Mouse (Mus musculus): ENCODE measurements around the gene Dcun1d3. TPM values are rescaled to one million over a fixed set of nuclear protein-coding genes. Genes with fewer than 3 reads are reported as not detected.
A peak's percentile ranks its signal among the peaks of the same experiment; 100 is the strongest.

Gene Dcun1d3
- polyA plus RNA-seq (2016; fragmentation: Nextera tagmentation; extraction: Ambion mirVana): 15.5 and 18.8 TPM in 2 replicates

- WGBS: under 1% methylated on average over 63 of the region's 63 CpGs
- ATAC-seq (ENCODE audit: low FRiP score, low read depth): peak; percentile 99
These were observed at the start of gene Dcun1d3, which contains the start of gene Lyrm1 for GRCm38 (mm10) chr7:119895639-119896512. Dcun1d3 (minus strand) TSS chr7:119896298. Lyrm1 (plus strand) TSS chr7:119895861.

GRCm38 (mm10) chr7:119941569-119941968 is 45.5 kb upstream of the Dcun1d3 start:
- no peak overlapping the region for H3K4me3 ChIP-seq
- no peaks in the 10 kb centered on the region for H3K4me1 ChIP-seq
- H3K4me2 ChIP-seq (replicated peaks): no peak overlapping the region
- H3K9ac ChIP-seq: no peak overlapping the region
- H3K27ac ChIP-seq: no peak overlapping the region
- H3K27me3 ChIP-seq (replicated peaks): no peaks in the 10 kb centered on the region
- ATAC-seq (ENCODE audit: low FRiP score, low read depth): no peak
- no peaks in the 10 kb centered on the region for H3K36me3 ChIP-seq
- 60% methylated on average over 2 of the region's 2 CpGs for WGBS
- H3K9me3 ChIP-seq: no peaks in the 10 kb centered on the region

More at GRCm38 (mm10) chr7:119895639-119896512, at the start of gene Dcun1d3, which contains the start of gene Lyrm1:
- H3K27ac ChIP-seq: peak within 1 kb of the TSS; percentile 86
- H3K9me3 ChIP-seq: no peaks in the 10 kb centered on the region
- H3K4me3 ChIP-seq: peak within 1 kb of the TSS; percentile 71
- H3K36me3 ChIP-seq: no peaks in the 10 kb centered on the region
- peak within 1 kb of the TSS; percentile 76 for H3K4me2 ChIP-seq (replicated peaks)
- no peaks in the 10 kb centered on the region for H3K27me3 ChIP-seq (replicated peaks)
- peak within 1 kb of the TSS; percentile 77 for H3K9ac ChIP-seq
- peaks cover 19% of the 10 kb centered on the region for H3K4me1 ChIP-seq

- no peak overlapping the region for H3K4me2 ChIP-seq (replicated peaks)
- no peak overlapping the region for H3K4me3 ChIP-seq
- no peak overlapping the region for H3K27ac ChIP-seq
- no peak overlapping the region for H3K9ac ChIP-seq
- WGBS: 69% methylated on average over 5 of the region's 5 CpGs
- no peak for ATAC-seq (ENCODE audit: low FRiP score, low read depth)
- H3K36me3 ChIP-seq: no peaks in the 10 kb centered on the region
- H3K27me3 ChIP-seq (replicated peaks): no peaks in the 10 kb centered on the region
- no peaks in the 10 kb centered on the region for H3K4me1 ChIP-seq
- H3K9me3 ChIP-seq: no peaks in the 10 kb centered on the region
These were observed 40.9 kb upstream of the Dcun1d3 start for GRCm38 (mm10) chr7:119937036-119937435.

- Histone ChIP-seq H3K4me2 (replicated peaks) (no peak overlapping the region), H3K27me3 (replicated peaks) (no peaks in the 10 kb centered on the region), H3K4me1 (no peaks in the 10 kb centered on the region), H3K27ac (no peak overlapping the region), H3K36me3 (no peaks in the 10 kb centered on the region), H3K9ac (no peak overlapping the region), H3K4me3 (no peak overlapping the region), H3K9me3 (no peaks in the 10 kb centered on the region)
- no peak for ATAC-seq (ENCODE audit: low FRiP score, low read depth)
These were observed 40.2 kb upstream of the Dcun1d3 start for GRCm38 (mm10) chr7:119936321-119936720.

- Histone ChIP-seq H3K9ac (no peak overlapping the region), H3K27ac (no peak overlapping the region), H3K4me1 (no peaks in the 10 kb centered on the region), H3K36me3 (no peaks in the 10 kb centered on the region), H3K4me2 (replicated peaks) (no peak overlapping the region), H3K27me3 (replicated peaks) (no peaks in the 10 kb centered on the region), H3K9me3 (no peaks in the 10 kb centered on the region), H3K4me3 (no peak overlapping the region)
- ATAC-seq (ENCODE audit: low FRiP score, low read depth): no peak
- 78% methylated on average over 2 of the region's 2 CpGs for WGBS
These were observed 32.8 kb upstream of the Dcun1d3 start for GRCm38 (mm10) chr7:119928783-119929440.

- Histone ChIP-seq H3K9ac (no peak overlapping the region), H3K27ac (no peak overlapping the region), H3K9me3 (no peaks in the 10 kb centered on the region), H3K27me3 (replicated peaks) (no peaks in the 10 kb centered on the region), H3K36me3 (no peaks in the 10 kb centered on the region), H3K4me1 (no peaks in the 10 kb centered on the region), H3K4me3 (no peak overlapping the region), H3K4me2 (replicated peaks) (no peak overlapping the region)
- WGBS: 86% methylated on average over 4 of the region's 4 CpGs
- ATAC-seq (ENCODE audit: low FRiP score, low read depth): no peak
These were observed 25.0 kb upstream of the Dcun1d3 start for GRCm38 (mm10) chr7:119921054-119921453.

GRCm38 (mm10) chr7:119920457-119920856 is 24.4 kb upstream of the Dcun1d3 start:
- no peak overlapping the region for H3K4me2 ChIP-seq (replicated peaks)
- no peak overlapping the region for H3K4me3 ChIP-seq
- no peak overlapping the region for H3K9ac ChIP-seq
- WGBS: 67% methylated on average over 2 of the region's 2 CpGs
- no peak overlapping the region for H3K27ac ChIP-seq
- H3K36me3 ChIP-seq: no peaks in the 10 kb centered on the region
- H3K9me3 ChIP-seq: no peaks in the 10 kb centered on the region
- H3K4me1 ChIP-seq: no peaks in the 10 kb centered on the region
- H3K27me3 ChIP-seq (replicated peaks): no peaks in the 10 kb centered on the region
- ATAC-seq (ENCODE audit: low FRiP score, low read depth): no peak

- H3K4me1 ChIP-seq: no peaks in the 10 kb centered on the region
- H3K4me2 ChIP-seq (replicated peaks): no peak overlapping the region
- no peak overlapping the region for H3K27ac ChIP-seq
- ATAC-seq (ENCODE audit: low FRiP score, low read depth): no peak
- no peaks in the 10 kb centered on the region for H3K27me3 ChIP-seq (replicated peaks)
- H3K9ac ChIP-seq: no peak overlapping the region
- no peaks in the 10 kb centered on the region for H3K9me3 ChIP-seq
- H3K4me3 ChIP-seq: no peak overlapping the region
- WGBS: 79% methylated on average over 3 of the region's 3 CpGs
- no peaks in the 10 kb centered on the region for H3K36me3 ChIP-seq
These were observed 15.6 kb upstream of the Dcun1d3 start for GRCm38 (mm10) chr7:119911727-119912126.

GRCm38 (mm10) chr7:119906523-119907215 is 10.6 kb upstream of the Dcun1d3 start:
- no peaks in the 10 kb centered on the region for H3K27me3 ChIP-seq (replicated peaks)
- H3K9ac ChIP-seq: no peak overlapping the region

GRCm38 (mm10) chr7:119899386-119900057 is 3.4 kb upstream of the Dcun1d3 start:
- Histone ChIP-seq H3K27me3 (replicated peaks) (no peaks in the 10 kb centered on the region), H3K27ac (no peak overlapping the region), H3K4me2 (replicated peaks) (no peak overlapping the region), H3K9me3 (no peaks in the 10 kb centered on the region), H3K4me1 (peaks cover 14% of the 10 kb centered on the region), H3K4me3 (no peak overlapping the region), H3K9ac (no peak overlapping the region), H3K36me3 (no peaks in the 10 kb centered on the region)
- WGBS: 72% methylated on average over 3 of the region's 3 CpGs
- no peak for ATAC-seq (ENCODE audit: low FRiP score, low read depth)

More at GRCm38 (mm10) chr7:119906523-119907215, 10.6 kb upstream of the Dcun1d3 start:
- WGBS: 95% methylated on average over 3 of the region's 3 CpGs
- H3K4me2 ChIP-seq (replicated peaks): no peak overlapping the region
- H3K4me3 ChIP-seq: no peak overlapping the region
- H3K9me3 ChIP-seq: no peaks in the 10 kb centered on the region
- no peaks in the 10 kb centered on the region for H3K36me3 ChIP-seq
- H3K4me1 ChIP-seq: no peaks in the 10 kb centered on the region
- no peak for ATAC-seq (ENCODE audit: low FRiP score, low read depth)
- no peak overlapping the region for H3K27ac ChIP-seq

- no peaks in the 10 kb centered on the region for H3K36me3 ChIP-seq
- H3K4me1 ChIP-seq: peaks cover 19% of the 10 kb centered on the region
- no peak for ATAC-seq (ENCODE audit: low FRiP score, low read depth)
- H3K9me3 ChIP-seq: no peaks in the 10 kb centered on the region
- H3K4me2 ChIP-seq (replicated peaks): no peak overlapping the region
- H3K27me3 ChIP-seq (replicated peaks): no peaks in the 10 kb centered on the region
- H3K4me3 ChIP-seq: no peak overlapping the region
- no peak overlapping the region for H3K9ac ChIP-seq
- WGBS: 63% methylated on average over 1 of the region's 1 CpGs
- no peak overlapping the region for H3K27ac ChIP-seq
These were observed 2.3 kb upstream of the Dcun1d3 start for GRCm38 (mm10) chr7:119898247-119898856.
